Mouse (Mus musculus) C2C12 (cell line): ENCODE data around the gene Stard5.

Source experiments
- CTCF ChIP-seq: IDR thresholded peaks from one replicate; pipeline ENCODE4 v1.5.1; 2011; ENCODE audit not compliant: control insufficient read depth, insufficient read depth, insufficient read length
- MYOG ChIP-seq: IDR thresholded peaks from one replicate; pipeline ENCODE4 v1.6.1; 2011; ENCODE audit not compliant: control insufficient read depth, insufficient read length; ENCODE audit errors: extremely low read depth

GRCm38 (mm10) chr7:83636425-83636824 is 4.7 kb downstream of the Stard5 start:
- no peak for TF ChIP-seq MYOG
- no peak for TF ChIP-seq CTCF
